Mouse (Mus musculus): Measurements from ENCODE around the gene Serinc5. TPM values are rescaled to one million over a fixed set of nuclear protein-coding genes. Genes with fewer than 3 reads are reported as not detected.

Gene Serinc5
- polyA plus RNA-seq (2012; rRNA removed), result 33.1 and 33.3 TPM in 2 replicates

DNA sequence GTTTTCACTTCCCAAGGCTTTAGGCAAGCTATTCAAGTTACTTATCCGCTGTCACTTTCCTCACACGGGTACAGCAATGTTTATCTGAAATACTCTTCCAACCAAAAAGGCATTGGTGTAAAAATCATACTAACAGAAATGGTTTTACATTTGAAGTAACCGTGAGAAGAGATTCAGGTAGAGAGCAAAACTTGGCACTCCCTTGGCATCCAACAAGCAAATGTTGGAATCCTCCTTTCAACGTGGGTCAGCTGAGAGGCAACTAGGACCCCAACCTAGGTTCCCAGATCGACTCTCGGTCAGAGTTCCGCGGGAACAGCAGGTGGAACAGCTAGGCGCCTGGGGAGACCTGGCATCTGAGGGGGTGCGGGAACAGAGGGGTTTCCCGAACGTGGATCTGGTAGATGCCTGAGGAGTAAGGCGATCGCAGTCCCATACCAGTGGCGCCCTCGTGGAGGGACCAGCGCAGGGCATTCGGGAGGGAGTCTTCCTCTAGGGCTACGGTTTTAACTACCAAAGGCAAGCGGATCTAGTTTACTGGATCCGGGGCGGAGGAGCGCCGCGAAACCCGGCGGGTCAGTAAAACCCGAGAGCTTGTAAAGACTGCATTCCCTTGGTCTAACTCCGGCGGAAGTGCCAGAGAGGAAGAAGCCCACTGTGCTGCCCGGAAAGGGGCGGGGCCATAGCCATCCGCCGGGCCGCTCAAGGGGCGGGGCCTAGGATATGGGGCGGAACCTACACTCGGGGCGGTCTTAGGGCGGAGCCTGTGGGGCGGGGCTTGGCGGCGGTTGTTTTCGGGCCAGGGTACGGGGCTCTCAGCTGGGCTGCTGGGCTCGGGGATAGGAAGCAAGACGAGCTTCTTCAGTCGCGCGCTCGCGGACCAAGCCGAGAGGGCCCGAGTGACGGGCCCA lies at the start of gene Serinc5:
Serinc5 (plus strand) TSS at position 781 of the 911 bp plus-strand sequence.

DNA sequence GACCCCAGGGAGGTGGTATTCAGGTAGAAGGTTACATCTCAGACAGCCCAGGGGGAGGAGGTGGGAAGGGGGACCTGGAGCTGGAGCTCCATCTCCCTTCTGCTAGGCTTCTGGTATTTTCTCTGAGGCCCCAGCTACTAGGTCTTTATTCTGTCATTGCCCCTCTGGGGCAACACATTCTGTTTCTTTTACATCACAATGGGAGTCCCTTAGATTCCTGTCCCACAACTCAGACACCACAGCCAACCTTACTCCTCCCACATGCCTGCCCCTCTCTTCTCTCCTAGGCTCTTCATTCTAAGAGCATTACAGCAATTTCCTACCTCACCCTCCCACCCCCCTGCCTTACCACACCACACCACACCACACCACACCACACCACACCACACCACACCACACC lies 34.8 kb upstream of the Serinc5 start, which contains the start of gene Spz1:
Spz1 (minus strand) TSS at position 101 of the 400 bp plus-strand sequence.

Other genes with a start within 250 kb of the Serinc5 start
- gene Ankrd34b, start 185.2 kb upstream of the Serinc5 start, polyA plus RNA-seq (2012; rRNA removed), result 3.0 and 4.2 TPM in 2 replicates
- 7.5 and 8.0 TPM in 2 replicates for gene Fam151b, start 127.1 kb upstream of the Serinc5 start, polyA plus RNA-seq (2012; rRNA removed)
- 20.4 and 23.6 TPM in 2 replicates for gene Zfyve16, start 80.2 kb upstream of the Serinc5 start, polyA plus RNA-seq (2012; rRNA removed)
- not detected in 2 replicates for gene Spz1, start 34.9 kb upstream of the Serinc5 start, polyA plus RNA-seq (2012; rRNA removed)
- 0.62 and 4.5 TPM in 2 replicates for gene Thbs4, start 183.7 kb downstream of the Serinc5 start, polyA plus RNA-seq (2012; rRNA removed)
- 24.7 and 24.9 TPM in 2 replicates for gene Mtx3, start 233.7 kb downstream of the Serinc5 start, polyA plus RNA-seq (2012; rRNA removed)

Measured in central nervous system, embryonic 18 days (tissue).